ENCODE assay signal across 15 mouse cellular contexts in genomic region chr13:105267464-105267863, GRCm38 (mm10). TPM values are rescaled to one million over a fixed set of nuclear protein-coding genes. Genes with fewer than 3 reads are reported as not detected.
DNase-seq lines count a peak whose midpoint lies in the region; ATAC-seq and TF ChIP-seq lines count a peak whose summit lies in the region.
"Had no signal": no experiment of that assay in that cellular context is flagged by ENCODE, and none has a peak within 500 bp of the region (broad histone marks: within the 10 kb centered on the region; RNA-seq: fewer than 3 reads in every experiment).

No protein-coding gene starts in this region.

- H3K36me3 ChIP-seq in kidney, adult 2 months (ENCODE audit: control insufficient read depth, insufficient read depth, low read length): no peaks in the 10 kb centered on the region
- H3K36me3 ChIP-seq: G1E; liver, embryonic 15.5 days had no signal

- 49% methylated on average over 6 of the region's 6 CpGs for WGBS in kidney, adult 2 months

- H3K4me3 ChIP-seq in kidney, adult 2 months (ENCODE audit: insufficient read depth, low read depth, low read length): no peak overlapping the region
- H3K4me3 ChIP-seq: hindbrain, embryonic 12.5 days; liver, embryonic 15.5 days had no signal

- TF ChIP-seq POLR2A in kidney, adult 2 months (IDR thresholded peaks at IDR 0.05; ENCODE audit: low read depth, low read length): no peak

- TF ChIP-seq CTCF in kidney, adult 2 months (conservative IDR thresholded peaks at IDR 0.05; ENCODE audit: insufficient read depth, insufficient read length, low read depth, low read length): no peak

- DNase-seq in adrenal gland, postnatal 14 days: peak; percentile 29
- no peak for DNase-seq in adrenal gland, postnatal 4 days (ENCODE audit: low spot score in 2 of 2)
- DNase-seq in kidney, adult 2 months: peak; percentile 67
- DNase-seq in kidney, postnatal 14 days: no peak
- DNase-seq in testis, postnatal 14 days (ENCODE audit: low spot score): peak; percentile 25
- DNase-seq in testis, postnatal 10 days (ENCODE audit: low spot score): no peak
- DNase-seq: gastrocnemius, postnatal 36 days had no signal

- no peaks in the 10 kb centered on the region for H3K4me1 ChIP-seq in kidney, adult 2 months (ENCODE audit: control insufficient read depth, insufficient read depth, low read length)
- H3K4me1 ChIP-seq: hindbrain, embryonic 12.5 days; liver, embryonic 15.5 days had no signal

- no peaks in the 10 kb centered on the region for H3K27me3 ChIP-seq in kidney, adult 2 months (replicated peaks; ENCODE audit: control insufficient read depth, insufficient read depth, low read length)
- H3K27me3 ChIP-seq: hindbrain, embryonic 12.5 days; liver, embryonic 15.5 days had no signal

- no peak overlapping the region for H3K27ac ChIP-seq in kidney, adult 2 months (ENCODE audit: insufficient read depth, low read depth, low read length)
- H3K27ac ChIP-seq: hindbrain, embryonic 12.5 days; kidney, postnatal 0 days; liver, embryonic 15.5 days; stomach, postnatal 0 days had no signal

- ATAC-seq in inflammation-experienced regulatory T-cells, adult 6 months: no peak
- ATAC-seq: intestine, embryonic 16.5 days; midbrain, embryonic 16.5 days had no signal

RNA-seq across cellular contexts. Expression of gene Rnf180, which starts 27.2 kb away (rescaled TPM):
- 13.5 and 13.9 TPM in 2 replicates for total RNA-seq in adrenal gland, postnatal 14 days (2021)
- total RNA-seq in adrenal gland, postnatal 4 days (2021): 10 to 100 TPM; 15.7 to 16.4 TPM
- 0.72 TPM in 2 replicates for polyA plus RNA-seq in kidney, adult 2 months (2012; rRNA removed)
- polyA plus RNA-seq in inflammation-experienced regulatory T-cells, adult 6 months (2017; shearing (Covaris generic)): not detected
- polyA plus RNA-seq: G1E had no signal

Comparison
In these comparisons a context has a peak if more than half of its experiments do, and no peak if none do; other contexts are left out.
1. DNase-seq: peak in adrenal gland, postnatal 14 days (single experiment), kidney, adult 2 months (single experiment) and testis, postnatal 14 days (single experiment); none in adrenal gland, postnatal 4 days (0 of 2), kidney, postnatal 14 days (single experiment) and testis, postnatal 10 days (single experiment).